Mouse (Mus musculus): Measurements from ENCODE around the gene Fam76a. TPM values are rescaled to one million over a fixed set of nuclear protein-coding genes. Genes with fewer than 3 reads are reported as not detected.

Gene Fam76a
- polyA plus RNA-seq (2012; rRNA removed; ENCODE audit: low replicate concordance): 13.7 and 14.8 TPM in 2 replicates

DNA sequence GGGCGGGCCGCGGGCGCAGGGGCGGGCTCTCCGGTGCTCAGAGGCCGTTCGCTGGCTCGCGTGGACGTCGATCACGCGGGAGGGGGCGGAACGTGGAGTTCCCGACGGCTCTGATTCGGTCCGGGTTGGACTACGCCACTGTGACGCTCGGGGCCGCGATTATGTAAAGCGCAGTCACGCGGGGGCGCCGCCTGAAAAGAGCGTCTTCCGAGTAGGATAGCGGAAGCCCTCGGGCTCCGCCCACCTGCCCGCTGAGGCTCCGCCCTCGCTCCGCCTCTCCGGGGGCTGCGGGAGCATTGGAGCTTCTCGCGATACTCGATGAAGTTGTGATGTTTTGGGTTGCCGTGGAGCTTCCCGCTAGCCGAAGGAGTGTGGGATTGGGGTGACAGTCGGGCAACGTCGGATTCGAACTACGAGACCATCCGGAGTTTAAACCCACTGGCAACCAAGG, at the start of gene Fam76a:
Gene Fam76a, minus strand, starts transcription at position 1 of the 451 bp plus-strand sequence.

GRCm38 (mm10) chr4:132884064-132884843, 38.1 kb downstream of the Fam76a start, which contains the start of gene Stx12:
TSS of gene Stx12 (minus strand) at chr4:132884509.

Other genes with a start within 250 kb of the Fam76a start
- gene Xkr8, start 190.0 kb downstream of the Fam76a start, polyA plus RNA-seq (2012; rRNA removed; ENCODE audit: low replicate concordance): 17.6 and 18.8 TPM in 2 replicates
- 5.0 and 6.0 TPM in 2 replicates for gene Smpdl3b, start 165.3 kb downstream of the Fam76a start, polyA plus RNA-seq (2012; rRNA removed; ENCODE audit: low replicate concordance)
- 13.3 and 24.5 TPM in 2 replicates for gene Rpa2, start 154.2 kb downstream of the Fam76a start, polyA plus RNA-seq (2012; rRNA removed; ENCODE audit: low replicate concordance)
- 14.1 and 17.0 TPM in 2 replicates for gene Themis2, start 126.2 kb downstream of the Fam76a start, polyA plus RNA-seq (2012; rRNA removed; ENCODE audit: low replicate concordance)
- gene Ppp1r8, start 79.4 kb downstream of the Fam76a start, polyA plus RNA-seq (2012; rRNA removed; ENCODE audit: low replicate concordance): 28.5 and 46.9 TPM in 2 replicates
- 25.8 and 40.7 TPM in 2 replicates for gene Stx12, start 38.0 kb downstream of the Fam76a start, polyA plus RNA-seq (2012; rRNA removed; ENCODE audit: low replicate concordance)
- gene Fgr, start 51.5 kb upstream of the Fam76a start, polyA plus RNA-seq (2012; rRNA removed; ENCODE audit: low replicate concordance): 2.7 and 7.3 TPM in 2 replicates
- gene Ahdc1, start 88.7 kb upstream of the Fam76a start, polyA plus RNA-seq (2012; rRNA removed; ENCODE audit: low replicate concordance): 11.9 and 35.1 TPM in 2 replicates
- 79.1 and 81.5 TPM in 2 replicates for gene Wasf2, start 207.9 kb upstream of the Fam76a start, polyA plus RNA-seq (2012; rRNA removed; ENCODE audit: low replicate concordance)